Mouse (Mus musculus) cerebellum, adult (tissue): Measurements from ENCODE around the gene Olfr224.
"Not testable (repeated sequence)": the region's sequence is repeated elsewhere in the genome, so short reads cannot be mapped to it uniquely, and the experiment has no call there.

Experiments
- ATAC-seq: cut with Nextera tagmentation; 2 replicates; pipeline ENCODE4 v1.9.2; 2017; ENCODE audit warnings: mild to moderate bottlenecking, moderate library complexity, mixed read lengths; ENCODE audit not compliant: insufficient number of reproducible peaks, low FRiP score, low TSS enrichment

Olfr224 gene

DNA sequence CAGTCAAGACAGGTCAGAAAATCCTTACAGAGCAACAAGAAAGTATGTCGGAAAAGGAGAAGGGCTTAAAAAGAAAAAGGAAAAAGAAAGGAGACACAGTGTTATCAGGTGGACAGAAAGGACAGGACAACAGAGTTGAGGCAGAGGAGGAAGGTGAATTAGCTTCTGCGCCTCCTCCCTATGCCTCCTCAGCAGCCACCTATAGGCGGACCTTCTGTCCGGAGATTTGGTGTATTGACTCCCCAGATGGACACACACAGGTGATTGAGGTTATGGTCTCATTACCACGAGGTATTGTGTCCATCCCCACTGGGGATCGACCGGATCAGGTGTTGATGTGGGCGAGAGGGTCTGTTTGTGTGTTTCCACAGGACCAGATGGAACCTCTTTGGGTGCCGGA, 50.6 kb downstream of the Olfr224 start:
- not testable (repeated sequence) for ATAC-seq

DNA sequence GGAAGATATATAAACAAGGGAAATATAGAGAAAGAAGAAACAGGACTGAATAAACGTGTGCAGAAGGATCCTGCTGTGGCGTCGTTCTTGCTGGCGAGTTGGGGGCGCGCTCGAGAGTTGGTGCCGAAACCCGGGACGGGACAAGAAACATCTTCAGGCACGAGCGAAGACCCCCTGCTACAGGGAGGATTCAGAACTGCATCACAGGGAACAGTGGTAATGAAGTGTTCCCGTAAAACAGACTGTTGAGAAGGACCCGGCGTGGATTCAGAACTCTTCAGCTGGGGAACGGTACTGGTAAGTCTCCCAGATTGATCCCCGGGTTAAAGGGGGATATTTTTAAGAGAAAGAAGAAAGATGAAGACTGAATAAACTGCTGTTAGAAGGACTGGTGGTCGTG, 51.4 kb downstream of the Olfr224 start:
- ATAC-seq = not testable (repeated sequence)
